Mouse (Mus musculus) lung, adult 2 months (tissue): ENCODE measurements around the gene Nuak2.

Experiments used
- CTCF ChIP-seq: fragments of 200-500 bp; IDR thresholded peaks from 2 replicates; pipeline ENCODE4 v1.5.1; 2011; ENCODE audit warnings: mild to moderate bottlenecking, low read length, control low read depth; ENCODE audit not compliant: insufficient read depth
- POLR2A ChIP-seq: fragments of 200-500 bp; IDR thresholded peaks from 2 replicates; pipeline ENCODE4 v1.6.1; 2011; ENCODE audit warnings: low read depth, mild to moderate bottlenecking, control low read depth, low read length, borderline replicate concordance; ENCODE audit errors: extremely low read depth

- no peak for TF ChIP-seq CTCF
- no peak for TF ChIP-seq POLR2A
Measured at GRCm38 (mm10) chr1:132317413-132317812, 1.5 kb downstream of the Nuak2 start.
